11 mouse cellular contexts compared by ENCODE assay signal in the genomic region with DNA sequence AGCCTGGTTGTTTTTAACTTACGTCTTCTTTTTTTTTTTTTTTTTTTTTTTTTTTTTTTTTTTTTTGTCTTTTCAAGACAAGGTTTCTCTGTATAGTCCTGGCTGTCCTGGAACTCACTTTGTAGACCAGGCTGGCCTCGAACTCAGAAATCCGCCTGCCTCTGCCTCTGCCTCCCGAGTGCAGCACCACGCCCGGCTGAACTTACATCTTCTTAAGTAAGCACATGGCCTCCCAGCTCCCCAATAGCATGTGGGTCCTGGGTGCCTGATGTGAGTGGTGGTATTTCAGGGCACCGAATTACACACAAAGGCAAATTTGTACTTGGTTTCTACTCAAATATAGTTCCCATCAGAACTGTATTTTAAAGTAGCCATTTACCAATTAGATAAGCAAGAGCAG. TPM values are rescaled to one million over a fixed set of nuclear protein-coding genes. Genes with fewer than 3 reads are reported as not detected.
DNase-seq lines count a peak whose midpoint lies in the region; ATAC-seq and TF ChIP-seq lines count a peak whose summit lies in the region.
"Not testable (repeated sequence)": the region's sequence is repeated elsewhere in the genome, so short reads cannot be mapped to it uniquely, and the experiment has no call there.
"Had no signal": no experiment of that assay in that cellular context is flagged by ENCODE, and none has a peak within 500 bp of the region (broad histone marks: within the 10 kb centered on the region; RNA-seq: fewer than 3 reads in every experiment).

No protein-coding gene starts in this region.

- H3K4me2 ChIP-seq in forebrain, embryonic 11.5 days (ENCODE audit: low read depth, low read length, severe bottlenecking), result not testable (repeated sequence)

- TF ChIP-seq EP300 in MEL (IDR thresholded peaks at IDR 0.05; ENCODE audit: low read depth in 1 of 2, low read length in 2 of 2), result not testable (repeated sequence)

- H3K27ac ChIP-seq in MEL (ENCODE audit: control insufficient read depth, low read depth, low read length); forebrain, embryonic 11.5 days (ENCODE audit: low read depth, low read length): not testable (repeated sequence)

- WGBS in forebrain, embryonic 11.5 days, result 86% methylated on average over 7 of the region's 7 CpGs

- H3K9ac ChIP-seq in MEL (ENCODE audit: control insufficient read depth, low read depth, low read length, poor library complexity, severe bottlenecking); forebrain, embryonic 11.5 days (ENCODE audit: low read length): not testable (repeated sequence)

- not testable (repeated sequence) for DNase-seq in MEL (ENCODE audit: low read depth, low spot score)
- DNase-seq in forebrain, embryonic 11.5 days (ENCODE audit: low spot score), result peak; percentile 45
- peak; percentile 56 for DNase-seq in heart, adult 11 months
- peak; percentile 32 for DNase-seq in testis, postnatal 10 days (ENCODE audit: low spot score)

- not testable (repeated sequence) for TF ChIP-seq CTCF in MEL (IDR thresholded peaks at IDR 0.05 in 2 of 3, conservative IDR thresholded peaks at IDR 0.05 in 1 of 3; ENCODE audit: control insufficient read depth in 1 of 3, insufficient read depth in 1 of 3, low read depth in 2 of 3, low read length in 3 of 3, poor library complexity in 1 of 3, severe bottlenecking in 1 of 3)

- not testable (repeated sequence) for ATAC-seq in forebrain, embryonic 11.5 days (replicated peaks; ENCODE audit: low FRiP score)

- H3K4me1 ChIP-seq in MEL (ENCODE audit: control insufficient read depth in 1 of 2, insufficient read depth in 2 of 2, low read length in 2 of 2); forebrain, embryonic 11.5 days (replicated peaks; ENCODE audit: control insufficient read depth, insufficient read depth, low read length): not testable (repeated sequence)

- H3K4me3 ChIP-seq in MEL (ENCODE audit: control insufficient read depth in 1 of 2, insufficient read depth in 1 of 2, low read depth in 2 of 2, low read length in 2 of 2); forebrain, embryonic 11.5 days (ENCODE audit: low read depth, low read length): not testable (repeated sequence)

- H3K36me3 ChIP-seq in MEL (ENCODE audit: control insufficient read depth in 1 of 2, insufficient read depth in 2 of 2, low read length in 2 of 2); forebrain, embryonic 11.5 days (ENCODE audit: control insufficient read depth, insufficient read depth, low read length): not testable (repeated sequence)

- not testable (repeated sequence) for TF ChIP-seq POLR2A in MEL (IDR thresholded peaks at IDR 0.05; ENCODE audit: control insufficient read depth in 1 of 2, insufficient read depth in 1 of 2, low read depth in 1 of 2, low read length in 2 of 2, poor library complexity in 1 of 2)

- not testable (repeated sequence) for H3K27me3 ChIP-seq in MEL (ENCODE audit: control insufficient read depth in 1 of 2, insufficient read depth in 2 of 2, low read length in 2 of 2); forebrain, embryonic 11.5 days (ENCODE audit: control insufficient read depth, insufficient read depth, low read length)

- not testable (repeated sequence) for H3K9me3 ChIP-seq in MEL (replicated peaks; ENCODE audit: insufficient read depth, low read length); forebrain, embryonic 11.5 days (ENCODE audit: control insufficient read depth, low read length)

- not testable (repeated sequence) for H3K79me2 ChIP-seq in MEL (ENCODE audit: control insufficient read depth, insufficient read depth, low read length, poor library complexity)

- not testable (repeated sequence) for TF ChIP-seq RAD21 in MEL (IDR thresholded peaks at IDR 0.05; ENCODE audit: low read depth, low read length)

TF ChIP-seq in MEL, 35 proteins besides CTCF, POLR2A, EP300 and RAD21:
- 0 out of 2 replicates have a peak, but pooled peaks have one; percentile 0 for TF ChIP-seq ZNF384 (IDR thresholded peaks at IDR 0.05; ENCODE audit: low read depth, low read length)

RNA-seq across cellular contexts. Expression of a gene that starts 9.8 kb away (rescaled TPM):
- 2.4 and 4.4 TPM in 2 replicates for total RNA-seq in MEL (2012; rRNA removed)
- polyA plus RNA-seq in MEL (2012; ENCODE audit: insufficient read depth in 1 of 2, insufficient read length in 2 of 2, low read depth in 1 of 2, low replicate concordance in 2 of 2, missing spikeins in 1 of 2), result 1 to 10 TPM in 1 of 2 experiments, not detected in 1; 3.4 TPM
- 3.4 and 4.8 TPM in 2 replicates for polyA plus RNA-seq in forebrain, embryonic 11.5 days (2014; fragmentation: Nextera tagmentation; extraction: Ambion mirVana)
- polyA plus RNA-seq: C2C12, G1E had no signal

RNA-seq across cellular contexts. Expression of a gene that starts 30.3 kb away (rescaled TPM):
- 0.16 and 0.69 TPM in 2 replicates for total RNA-seq in MEL (2012; rRNA removed)
- 1 to 10 TPM in 1 of 2 experiments, not detected in 1; 1.1 TPM for polyA plus RNA-seq in MEL (2012; ENCODE audit: insufficient read depth in 1 of 2, insufficient read length in 2 of 2, low read depth in 1 of 2, low replicate concordance in 2 of 2, missing spikeins in 1 of 2)
- polyA plus RNA-seq in forebrain, embryonic 11.5 days (2014; fragmentation: Nextera tagmentation; extraction: Ambion mirVana), result 0.05 TPM in 1 of 2 replicates, not detected in the other
- total RNA-seq: adrenal gland, adult 18-20 months; adrenal gland, adult 2 months; adrenal gland, postnatal 14 days; adrenal gland, postnatal 25 days; adrenal gland, postnatal 36 days had no signal
- polyA plus RNA-seq: C2C12, G1E had no signal

RNA-seq across cellular contexts. Expression of a gene that starts 31.0 kb away (rescaled TPM):
- total RNA-seq in MEL (2012; rRNA removed), result 7.1 and 7.9 TPM in 2 replicates
- 10 to 100 TPM in 1 of 2 experiments, not detected in 1; 15.7 TPM for polyA plus RNA-seq in MEL (2012; ENCODE audit: insufficient read depth in 1 of 2, insufficient read length in 2 of 2, low read depth in 1 of 2, low replicate concordance in 2 of 2, missing spikeins in 1 of 2)
- polyA plus RNA-seq in forebrain, embryonic 11.5 days (2014; fragmentation: Nextera tagmentation; extraction: Ambion mirVana), result 12.1 TPM in 2 replicates
